Mouse (Mus musculus) gastrocnemius, postnatal 36 days (tissue): ENCODE results near the gene Hs6st3. TPM values are rescaled to one million over a fixed set of nuclear protein-coding genes. Genes with fewer than 3 reads are reported as not detected.

Experiments used
- DNase-seq, 2 experiments: peaks; one replicate each; pipeline ENCODE4 v3.0.0; 2022
- intact Hi-C: fragments of 180-260 bp; cut with DNase I; formaldehyde crosslinking; loops from one replicate; pipeline ENCODE4 v1.15.1; 2025
- total RNA-seq, 2 experiments: library from RNA; stranded (reverse); gene quantifications; 2 replicates each; pipeline ENCODE4 v1.2.3; 2021

The Hs6st3 gene
- total RNA-seq, 2 experiments from 2014 or later = not detected

- no peak for DNase-seq
- intact Hi-C loops = no loop called here
Measured at GRCm38 (mm10) chr14:119409334-119410050, 271.4 kb downstream of the Hs6st3 start.

- intact Hi-C loops = no loop called here
- DNase-seq = no peak
Measured at GRCm38 (mm10) chr14:119422894-119423293, 284.8 kb downstream of the Hs6st3 start.

GRCm38 (mm10) chr14:119450471-119450870, 312.3 kb downstream of the Hs6st3 start:
- DNase-seq = no peak
- intact Hi-C loops = no loop called here

GRCm38 (mm10) chr14:119451594-119451993, 313.5 kb downstream of the Hs6st3 start:
- no peak for DNase-seq
- intact Hi-C loops = no loop called here

- intact Hi-C loops = no loop called here
- no peak for DNase-seq
Measured at GRCm38 (mm10) chr14:119452382-119452781, 314.2 kb downstream of the Hs6st3 start.

GRCm38 (mm10) chr14:119452797-119453196, 314.7 kb downstream of the Hs6st3 start:
- intact Hi-C loops = no loop called here
- DNase-seq = no peak

GRCm38 (mm10) chr14:119464308-119464707, 326.2 kb downstream of the Hs6st3 start:
- intact Hi-C loops = loop anchor here (5.0 kb wide), 1 partner anchor 1363 kb away; no protein-coding TSS in a partner anchor
- no peak for DNase-seq

- intact Hi-C loops = loop anchor here (5.0 kb wide), 1 partner anchor 1362 kb away; no protein-coding TSS in a partner anchor
- DNase-seq = no peak
Measured at GRCm38 (mm10) chr14:119464883-119465282, 326.7 kb downstream of the Hs6st3 start.

- intact Hi-C loops = no loop called here
- DNase-seq = no peak
Measured at GRCm38 (mm10) chr14:119466899-119467588, 328.9 kb downstream of the Hs6st3 start.

- no peak for DNase-seq
- intact Hi-C loops = no loop called here
Measured at GRCm38 (mm10) chr14:119476582-119476981, 338.4 kb downstream of the Hs6st3 start.

- intact Hi-C loops = no loop called here
- no peak for DNase-seq
Measured at GRCm38 (mm10) chr14:119477836-119478235, 339.7 kb downstream of the Hs6st3 start.

- no peak for DNase-seq
- intact Hi-C loops = no loop called here
Measured at GRCm38 (mm10) chr14:119488978-119489703, 351.0 kb downstream of the Hs6st3 start.

GRCm38 (mm10) chr14:119520632-119521031, 382.5 kb downstream of the Hs6st3 start:
- intact Hi-C loops = no loop called here
- no peak for DNase-seq

- intact Hi-C loops = no loop called here
- no peak for DNase-seq
Measured at GRCm38 (mm10) chr14:119521056-119521455, 382.9 kb downstream of the Hs6st3 start.

- DNase-seq = no peak
- intact Hi-C loops = no loop called here
Measured at GRCm38 (mm10) chr14:119532889-119533546, 394.9 kb downstream of the Hs6st3 start.

GRCm38 (mm10) chr14:119540505-119540904, 402.4 kb downstream of the Hs6st3 start:
- DNase-seq = no peak
- intact Hi-C loops = no loop called here

GRCm38 (mm10) chr14:119544596-119544995, 406.5 kb downstream of the Hs6st3 start:
- DNase-seq = no peak
- intact Hi-C loops = no loop called here

GRCm38 (mm10) chr14:119558356-119558755, 420.2 kb downstream of the Hs6st3 start:
- intact Hi-C loops = no loop called here
- no peak for DNase-seq

- intact Hi-C loops = no loop called here
- no peak for DNase-seq
Measured at GRCm38 (mm10) chr14:119582039-119582508, 443.9 kb downstream of the Hs6st3 start.

GRCm38 (mm10) chr14:119585069-119585468, 446.9 kb downstream of the Hs6st3 start:
- intact Hi-C loops = loop anchor here (5.0 kb wide), 1 partner anchor 267 kb away; no protein-coding TSS in a partner anchor
- DNase-seq = no peak
